Mouse (Mus musculus) hindbrain, embryonic 10.5 days (tissue): ENCODE measurements around the gene Zfp189. TPM values are rescaled to one million over a fixed set of nuclear protein-coding genes. Genes with fewer than 3 reads are reported as not detected.
A peak's percentile ranks its signal among the peaks of the same experiment; 100 is the strongest.

Experiments used
- DNase-seq: peaks from one replicate; pipeline ENCODE4 v3.0.0-alpha.2; 2017; ENCODE audit warnings: low spot score
- H3K27ac ChIP-seq: fragments of 300-500 bp; sonication (generic); 2 replicates; pipeline ENCODE4 v1.5.1; 2016; ENCODE audit warnings: mild to moderate bottlenecking, moderate library complexity
- H3K27me3 ChIP-seq: fragments of 300-500 bp; sonication (generic); 2 replicates; pipeline ENCODE4 v1.6.1; 2016; ENCODE audit warnings: mild to moderate bottlenecking; ENCODE audit not compliant: poor library complexity, insufficient read depth, severe bottlenecking
- H3K36me3 ChIP-seq: fragments of 300-500 bp; sonication (generic); 2 replicates; pipeline ENCODE4 v1.6.1; 2016; ENCODE audit warnings: mild to moderate bottlenecking, moderate library complexity
- H3K4me1 ChIP-seq: fragments of 300-500 bp; sonication (generic); replicated peaks from 2 replicates; pipeline ENCODE4 v1.6.1; 2016; ENCODE audit warnings: mild to moderate bottlenecking
- H3K4me3 ChIP-seq: fragments of 300-500 bp; sonication (generic); 2 replicates; pipeline ENCODE4 v1.5.1; 2016; ENCODE audit warnings: mild to moderate bottlenecking, moderate library complexity
- H3K9me3 ChIP-seq: fragments of 300-500 bp; sonication (generic); 2 replicates; pipeline ENCODE4 v1.6.1; 2016; ENCODE audit warnings: mild to moderate bottlenecking, moderate library complexity
- WGBS: fragments of 180-500 bp; shearing (Covaris S2); methylation state at CpG from one replicate; pipeline ENCODE4 v1.1.7; 2016; 5-methylcytosine and 5-hydroxymethylcytosine counted together
- polyA plus RNA-seq: library from polyadenylated mRNA; unstranded; fragments of >200 nt; fragmentation: Nextera tagmentation; extraction: Ambion mirVana; gene quantifications from 2 replicates; pipeline ENCODE4 v1.2.1, GENCODE M21; 2016

Zfp189 gene
- polyA plus RNA-seq, 1 experiment from 2014 or later = 10.4 TPM

DNA sequence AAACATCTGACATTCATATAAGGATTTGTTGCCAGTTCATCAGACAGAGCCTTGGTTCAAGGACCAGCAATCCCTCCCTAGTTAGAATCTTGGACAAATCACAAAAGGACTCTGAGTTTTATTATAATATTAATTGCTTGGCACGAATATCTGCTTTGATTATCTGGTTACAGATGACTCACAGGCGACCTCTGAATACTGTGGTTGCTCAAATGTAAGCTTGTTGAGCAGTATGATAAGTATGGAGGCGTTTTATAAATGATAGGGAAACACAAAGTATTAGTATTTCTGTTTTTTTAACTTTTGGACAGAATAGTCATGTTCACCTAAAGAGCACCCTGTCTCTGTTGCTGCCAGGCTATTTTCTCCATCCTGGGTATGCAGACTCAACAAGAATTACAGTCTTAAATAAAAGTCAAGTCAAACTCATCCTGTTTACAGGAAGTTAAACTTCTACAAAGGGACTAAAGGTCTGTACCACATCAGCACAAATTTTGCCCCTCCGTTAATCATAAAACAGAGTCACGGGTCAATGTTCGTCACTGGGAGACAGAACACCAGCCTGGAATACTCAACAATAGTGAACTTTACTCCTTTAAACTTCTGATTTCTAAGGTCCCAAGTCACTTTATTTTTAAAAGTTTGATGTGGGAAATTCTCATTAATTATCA is 26.0 kb downstream of the Zfp189 start:
- H3K36me3 ChIP-seq = no peaks in the 10 kb centered on the region
- H3K27me3 ChIP-seq = no peaks in the 10 kb centered on the region
- H3K4me1 ChIP-seq = no peaks in the 10 kb centered on the region
- no peak for DNase-seq
- H3K9me3 ChIP-seq = no peaks in the 10 kb centered on the region
- no peak overlapping the region for H3K4me3 ChIP-seq
- no peak overlapping the region for H3K27ac ChIP-seq
- WGBS = 77% methylated on average over 6 of the region's 6 CpGs

DNA sequence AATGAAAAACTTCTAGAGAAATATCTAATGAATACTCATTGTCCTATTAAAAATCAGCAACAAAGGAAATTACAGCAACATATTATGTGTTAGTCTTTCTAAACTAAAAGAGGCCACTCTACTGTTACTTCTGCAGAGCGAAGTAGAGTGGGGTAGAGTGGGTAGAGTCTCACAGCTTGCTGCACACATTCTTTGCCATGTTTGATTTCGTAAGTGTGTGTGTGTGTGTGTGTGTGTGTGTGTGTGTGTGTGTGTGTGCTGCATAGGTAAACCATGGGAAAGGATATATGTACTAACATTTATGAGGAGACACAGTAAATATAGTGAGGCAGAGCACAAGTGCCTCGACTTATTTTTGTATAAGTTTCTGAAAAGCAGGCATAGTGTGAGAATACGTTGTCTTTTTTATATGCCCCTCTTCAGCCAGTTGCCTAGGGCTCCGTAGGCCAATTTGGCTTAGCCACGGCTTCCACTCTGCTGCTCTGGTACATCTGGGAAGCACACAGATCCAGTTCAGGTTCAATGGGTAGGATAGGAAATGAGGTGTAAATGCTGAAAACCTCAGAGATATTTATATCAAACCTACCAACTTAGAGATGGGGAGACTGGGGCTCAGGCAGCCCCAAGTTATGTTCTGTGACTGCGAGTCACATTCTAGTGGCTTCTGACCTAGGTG is 26.7 kb downstream of the Zfp189 start:
- 86% methylated on average over 7 of the region's 7 CpGs for WGBS

DNA sequence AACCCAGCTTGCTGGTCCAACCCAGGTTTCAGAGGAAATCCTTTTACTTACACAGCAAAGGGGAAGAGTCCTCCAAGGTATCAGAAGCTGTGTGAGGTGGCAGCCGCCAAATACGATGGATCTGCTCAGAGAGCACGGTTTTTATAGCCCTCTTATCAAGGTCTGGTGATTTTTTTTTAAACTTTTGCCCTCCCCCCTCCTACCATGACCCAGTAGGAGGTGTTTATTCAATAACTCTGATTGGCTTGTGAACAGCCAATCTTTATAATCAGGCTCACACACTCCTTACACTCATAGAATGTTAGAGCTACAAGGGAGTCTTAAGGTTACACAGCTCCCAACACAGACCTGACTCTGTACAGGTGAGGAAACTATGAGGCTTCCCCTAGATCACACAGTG is 28.4 kb downstream of the Zfp189 start, which contains the start of gene Aldob:
Gene Aldob, minus strand, starts transcription at position 164 of the 400 bp plus-strand sequence.
- no peaks in the 10 kb centered on the region for H3K4me1 ChIP-seq
- 76% methylated on average over 3 of the region's 3 CpGs for WGBS
- H3K27me3 ChIP-seq = no peaks in the 10 kb centered on the region
- H3K36me3 ChIP-seq = no peaks in the 10 kb centered on the region
- no peak within 1 kb of the TSS for H3K27ac ChIP-seq
- no peak for DNase-seq
- H3K4me3 ChIP-seq = no peak within 1 kb of the TSS
- no peaks in the 10 kb centered on the region for H3K9me3 ChIP-seq

More for the DNA sequence above, 26.7 kb downstream of the Zfp189 start:
- H3K36me3 ChIP-seq = no peaks in the 10 kb centered on the region
- no peak overlapping the region for H3K27ac ChIP-seq
- no peaks in the 10 kb centered on the region for H3K27me3 ChIP-seq
- no peaks in the 10 kb centered on the region for H3K9me3 ChIP-seq
- DNase-seq = no peak
- H3K4me1 ChIP-seq = no peaks in the 10 kb centered on the region
- H3K4me3 ChIP-seq = no peak overlapping the region

DNA sequence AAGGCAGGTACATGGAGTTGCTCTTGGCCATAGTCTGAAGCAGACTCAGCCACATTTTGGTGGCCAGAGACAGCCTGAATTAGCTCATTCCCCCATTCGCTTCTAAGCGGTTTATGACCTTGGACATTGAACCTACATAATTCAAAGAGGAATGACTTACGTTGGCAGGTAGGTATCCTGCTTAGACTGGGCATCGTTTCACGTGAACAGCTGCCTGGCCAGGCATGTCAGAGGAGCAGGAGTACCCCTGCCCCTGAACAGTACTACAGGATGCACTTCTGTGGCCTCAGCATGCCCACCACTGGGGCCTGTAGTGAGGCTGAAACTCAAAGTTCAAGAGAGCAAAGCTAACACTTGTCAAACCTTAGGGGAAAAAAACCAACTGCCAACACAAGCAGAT is 32.4 kb downstream of the Zfp189 start:
- Histone ChIP-seq H3K4me3 (no peak overlapping the region), H3K27me3 (no peaks in the 10 kb centered on the region), H3K9me3 (no peaks in the 10 kb centered on the region), H3K36me3 (no peaks in the 10 kb centered on the region), H3K4me1 (no peaks in the 10 kb centered on the region), H3K27ac (no peak overlapping the region)
- DNase-seq = no peak
- 89% methylated on average over 5 of the region's 5 CpGs for WGBS

GRCm38 (mm10) chr4:49557375-49557774 is 36.4 kb downstream of the Zfp189 start:
- 99% methylated on average over 7 of the region's 7 CpGs for WGBS
- Histone ChIP-seq H3K27ac (no peak overlapping the region), H3K9me3 (no peaks in the 10 kb centered on the region), H3K36me3 (no peaks in the 10 kb centered on the region), H3K27me3 (no peaks in the 10 kb centered on the region), H3K4me1 (no peaks in the 10 kb centered on the region), H3K4me3 (no peak overlapping the region)
- no peak for DNase-seq

- Histone ChIP-seq H3K36me3 (no peaks in the 10 kb centered on the region), H3K27me3 (no peaks in the 10 kb centered on the region), H3K27ac (no peak overlapping the region), H3K4me1 (no peaks in the 10 kb centered on the region), H3K4me3 (no peak overlapping the region), H3K9me3 (no peaks in the 10 kb centered on the region)
- WGBS = 87% methylated on average over 2 of the region's 2 CpGs
- DNase-seq = no peak
These were observed 37.2 kb downstream of the Zfp189 start for GRCm38 (mm10) chr4:49558181-49558580.

DNA sequence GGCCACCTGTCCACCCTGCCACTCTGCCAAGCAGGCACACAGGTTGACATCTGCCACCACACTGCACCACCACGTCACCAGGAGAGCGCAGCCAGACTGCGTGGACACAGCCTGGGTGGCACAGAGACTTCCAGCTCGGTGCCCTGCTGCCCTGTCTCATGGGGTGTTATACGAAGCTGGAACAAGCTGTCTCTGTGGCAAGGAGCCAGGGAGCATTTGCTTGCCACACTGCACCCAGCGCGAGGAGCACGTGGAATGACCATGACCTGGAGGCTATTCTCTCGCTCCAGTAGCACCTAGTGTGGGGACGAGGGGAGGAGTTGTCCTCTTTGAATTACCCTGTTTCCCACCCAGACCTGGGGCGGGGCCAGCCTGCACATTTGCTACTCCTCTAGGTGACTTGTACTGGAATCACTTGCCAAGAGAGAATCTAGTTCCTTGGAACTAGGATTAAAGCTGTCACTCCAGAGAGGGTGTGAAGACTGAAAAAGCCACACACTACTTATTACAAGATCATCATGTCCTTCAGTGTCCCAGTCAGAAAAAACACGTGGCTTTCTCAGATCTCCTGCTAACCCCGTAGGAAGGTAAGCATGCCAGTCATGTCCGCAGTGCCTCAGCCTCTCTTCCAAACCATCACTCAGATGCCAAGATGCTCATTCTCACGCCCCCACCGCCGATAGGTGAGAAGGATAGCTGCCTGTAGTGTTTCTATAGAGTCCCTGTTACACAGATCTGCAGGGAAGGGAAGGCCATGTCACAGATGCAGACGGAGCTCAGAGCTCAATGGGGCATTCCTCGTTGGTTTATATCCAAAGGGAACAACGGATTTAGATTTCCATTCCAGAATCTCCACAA is 39.2 kb downstream of the Zfp189 start:
- no peaks in the 10 kb centered on the region for H3K4me1 ChIP-seq
- H3K27me3 ChIP-seq = no peaks in the 10 kb centered on the region
- H3K4me3 ChIP-seq = no peak overlapping the region
- no peaks in the 10 kb centered on the region for H3K36me3 ChIP-seq
- 80% methylated on average over 20 of the region's 20 CpGs for WGBS
- H3K9me3 ChIP-seq = no peaks in the 10 kb centered on the region
- H3K27ac ChIP-seq = no peak overlapping the region
- no peak for DNase-seq

DNA sequence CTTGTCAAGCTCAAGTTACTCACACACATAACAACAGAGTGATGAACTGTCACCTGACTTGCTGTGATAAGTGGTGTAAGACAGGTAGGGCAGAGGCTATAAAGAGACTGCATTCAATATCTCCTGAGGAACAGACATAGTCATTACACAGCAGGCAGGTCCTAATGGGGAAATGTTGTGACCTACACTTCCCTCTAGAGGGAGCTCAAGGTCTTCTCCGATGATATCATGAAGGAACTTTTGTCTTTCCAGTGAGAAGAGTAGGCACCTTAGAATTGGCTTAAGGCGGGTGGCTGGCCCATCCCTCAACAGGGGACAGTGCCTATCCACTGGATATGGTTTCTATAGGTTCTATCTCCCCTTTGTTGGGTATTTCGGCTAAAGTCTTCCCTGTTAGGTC is 46.6 kb downstream of the Zfp189 start:
- Histone ChIP-seq H3K27ac (no peak overlapping the region), H3K36me3 (no peaks in the 10 kb centered on the region), H3K9me3 (no peaks in the 10 kb centered on the region), H3K4me3 (no peak overlapping the region), H3K27me3 (no peaks in the 10 kb centered on the region), H3K4me1 (no peaks in the 10 kb centered on the region)
- 30% methylated on average over 3 of the region's 3 CpGs for WGBS
- DNase-seq = peak; percentile 32

DNA sequence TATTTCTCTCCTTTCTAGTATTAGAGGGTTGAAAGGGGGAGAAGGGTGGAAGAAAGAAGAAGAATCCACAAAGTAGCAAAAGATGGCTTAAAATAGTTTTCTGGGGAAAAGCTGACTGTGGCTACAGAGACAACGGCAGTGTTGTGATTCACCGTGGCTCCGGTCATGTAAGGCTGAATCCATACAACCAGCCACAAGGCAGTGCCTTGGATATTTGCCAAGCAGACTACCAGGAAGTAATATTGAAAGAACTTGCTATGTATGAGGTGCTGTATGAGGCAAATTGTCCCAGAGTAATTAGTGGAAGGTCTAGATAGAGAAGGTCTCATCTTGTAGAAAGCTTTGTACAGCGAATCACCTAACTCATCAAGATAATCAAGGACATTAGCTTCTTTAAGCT is 51.2 kb downstream of the Zfp189 start:
- Histone ChIP-seq H3K36me3 (no peaks in the 10 kb centered on the region), H3K9me3 (no peaks in the 10 kb centered on the region), H3K27ac (no peak overlapping the region), H3K27me3 (no peaks in the 10 kb centered on the region), H3K4me3 (no peak overlapping the region), H3K4me1 (no peaks in the 10 kb centered on the region)
- DNase-seq = no peak
- WGBS = 95% methylated on average over 4 of the region's 4 CpGs

Other genes with a start within 250 kb of the Zfp189 start
- not detected in 2 replicates for gene Acnat2, start 113.0 kb upstream of the Zfp189 start, polyA plus RNA-seq
- gene Acnat1, start 47.3 kb upstream of the Zfp189 start, polyA plus RNA-seq = not detected in 2 replicates
- gene Baat, start 14.6 kb upstream of the Zfp189 start, polyA plus RNA-seq = 0.30 and 0.33 TPM in 2 replicates
- 74.8 and 77.1 TPM in 2 replicates for gene Mrpl50, start 83 bp upstream of the Zfp189 start, polyA plus RNA-seq
- gene Aldob, start 28.4 kb downstream of the Zfp189 start, polyA plus RNA-seq = not detected in 2 replicates
- 14.2 and 21.4 TPM in 2 replicates for gene Tmem246, start 76.7 kb downstream of the Zfp189 start, polyA plus RNA-seq
- gene Rnf20, start 110.8 kb downstream of the Zfp189 start, polyA plus RNA-seq = 41.1 and 50.7 TPM in 2 replicates
- gene Ppp3r2, start 160.8 kb downstream of the Zfp189 start, polyA plus RNA-seq = 0.05 and 0.14 TPM in 2 replicates